Mouse (Mus musculus) thymus, adult 2 months (tissue): Measurements from ENCODE around the gene Cdc42ep1. TPM values are rescaled to one million over a fixed set of nuclear protein-coding genes. Genes with fewer than 3 reads are reported as not detected.

Experiments used
- DNase-seq: peaks from one replicate; pipeline ENCODE4 v3.0.0; 2021
- H3K27ac ChIP-seq: fragments of 200-500 bp; 2 replicates; pipeline ENCODE4 v1.5.1; 2012; ENCODE audit warnings: low read length, control low read depth; ENCODE audit not compliant: control insufficient read depth, insufficient read depth
- H3K27me3 ChIP-seq: fragments of 200-500 bp; 2 replicates; pipeline ENCODE4 v1.6.1; 2012; ENCODE audit warnings: mild to moderate bottlenecking, low read length, moderate library complexity, mixed read lengths; ENCODE audit not compliant: control insufficient read depth, insufficient read depth
- H3K36me3 ChIP-seq: fragments of 200-500 bp; 2 replicates; pipeline ENCODE4 v1.6.1; 2012; ENCODE audit warnings: mild to moderate bottlenecking, low read length, moderate library complexity; ENCODE audit not compliant: control insufficient read depth, insufficient read depth
- H3K4me1 ChIP-seq: fragments of 200-500 bp; replicated peaks from 2 replicates; pipeline ENCODE4 v1.6.1; 2012; ENCODE audit warnings: low read length; ENCODE audit not compliant: control insufficient read depth, insufficient read depth
- H3K4me3 ChIP-seq: fragments of 200-500 bp; 2 replicates; pipeline ENCODE4 v1.5.1; 2012; ENCODE audit warnings: mild to moderate bottlenecking, low read length, control low read depth, moderate library complexity; ENCODE audit not compliant: control insufficient read depth, insufficient read depth
- CTCF ChIP-seq: fragments of 200-500 bp; IDR thresholded peaks from 2 replicates; pipeline ENCODE4 v1.5.1; 2012; ENCODE audit warnings: mild to moderate bottlenecking, control low read depth, low read length, moderate library complexity, borderline replicate concordance; ENCODE audit not compliant: control insufficient read depth, poor library complexity, insufficient read depth; ENCODE audit errors: extremely low read depth
- POLR2A ChIP-seq: fragments of 200-500 bp; IDR thresholded peaks from 2 replicates; pipeline ENCODE4 v1.6.1; 2012; ENCODE audit warnings: mild to moderate bottlenecking, low read length, control low read depth, moderate library complexity; ENCODE audit not compliant: control insufficient read depth, poor library complexity, insufficient read depth; ENCODE audit errors: extremely low read depth
- WGBS: fragments of 180-500 bp; shearing (Covaris S2); methylation state at CpG from one replicate; pipeline ENCODE4 v1.1.7; 2018; 5-methylcytosine and 5-hydroxymethylcytosine counted together
- polyA plus RNA-seq: library from polyadenylated mRNA; depleted of rRNA; stranded (reverse); fragments of >200 nt; gene quantifications from 2 replicates; pipeline ENCODE4 v1.2.3, GENCODE M21; 2012

The Cdc42ep1 gene
- polyA plus RNA-seq, 1 experiment, result 12.5 TPM

GRCm38 (mm10) chr15:78848467-78848866, 6.0 kb downstream of the Cdc42ep1 start:
- H3K4me1 ChIP-seq, result peaks cover 10% of the 10 kb centered on the region
- peak; percentile 86 for DNase-seq
- no peaks in the 10 kb centered on the region for H3K36me3 ChIP-seq
- 26% methylated on average over 5 of the region's 5 CpGs for WGBS
- H3K27me3 ChIP-seq, result 0 out of 2 replicates have a peak, but pooled peaks cover under 1% of the 10 kb centered on the region
- H3K4me3 ChIP-seq, result no peak overlapping the region
- H3K27ac ChIP-seq, result no peak overlapping the region
- TF ChIP-seq POLR2A (no peak), CTCF (peak; percentile 78; the same call in 1 of the 2 replicates)

DNA sequence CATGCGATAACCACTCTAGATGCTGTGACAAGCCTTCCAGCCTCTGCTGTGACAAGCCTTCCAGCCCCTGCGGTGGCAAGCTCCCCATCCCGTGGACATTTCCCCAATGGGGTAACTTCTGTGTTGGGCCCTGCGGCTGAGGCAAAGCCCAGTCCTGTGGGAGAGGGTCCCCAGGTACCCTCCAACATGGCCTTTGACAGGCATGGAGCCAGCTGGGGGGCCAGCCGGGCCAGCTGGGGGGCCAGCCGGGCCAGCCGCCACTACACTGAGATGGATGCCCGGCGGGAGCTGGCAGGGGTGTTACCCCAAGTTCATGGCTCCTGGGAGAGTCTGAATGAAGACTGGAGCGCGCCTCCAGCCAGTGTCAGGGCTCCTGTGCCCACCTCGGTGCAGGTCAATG, 7.1 kb downstream of the Cdc42ep1 start:
- no peak for DNase-seq
- no peak overlapping the region for H3K4me3 ChIP-seq
- WGBS, result 92% methylated on average over 12 of the region's 12 CpGs
- H3K27ac ChIP-seq, result no peak overlapping the region
- no peaks in the 10 kb centered on the region for H3K27me3 ChIP-seq
- H3K36me3 ChIP-seq, result no peaks in the 10 kb centered on the region
- peaks cover 3% of the 10 kb centered on the region; the same call in 1 of the 2 replicates for H3K4me1 ChIP-seq
- TF ChIP-seq POLR2A, result no peak
- no peak for TF ChIP-seq CTCF

- DNase-seq, result no peak
- TF ChIP-seq POLR2A, result no peak
- no peak for TF ChIP-seq CTCF
- Histone ChIP-seq H3K27ac (no peak overlapping the region), H3K27me3 (no peaks in the 10 kb centered on the region), H3K4me1 (no peaks in the 10 kb centered on the region; the same call in 1 of the 2 replicates), H3K4me3 (no peak overlapping the region), H3K36me3 (no peaks in the 10 kb centered on the region)
- WGBS, result 71% methylated on average over 15 of the region's 15 CpGs
Measured at GRCm38 (mm10) chr15:78850059-78850824, 7.8 kb downstream of the Cdc42ep1 start.

DNA sequence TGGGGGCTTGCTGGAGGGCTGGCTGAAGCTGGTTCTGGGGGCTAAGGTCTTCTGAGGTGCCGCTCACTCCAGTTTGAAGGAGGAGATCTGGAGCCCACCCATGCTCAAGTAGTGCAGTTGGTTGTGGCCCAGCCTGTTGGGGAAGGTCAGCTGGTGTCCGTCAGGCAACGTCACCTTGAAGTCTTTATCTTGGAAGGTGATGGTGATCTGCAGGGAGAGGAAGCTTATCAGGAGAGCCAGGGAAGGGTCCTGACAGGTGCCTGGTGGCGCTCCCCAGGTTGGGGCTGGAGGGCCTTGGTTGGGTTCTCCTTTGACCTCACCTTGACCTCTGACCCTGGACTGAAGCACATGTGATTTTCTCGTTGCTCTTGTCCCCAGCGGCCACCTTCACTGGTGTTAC, 8.5 kb downstream of the Cdc42ep1 start:
- DNase-seq, result no peak
- no peak for TF ChIP-seq CTCF
- TF ChIP-seq POLR2A, result no peak
- H3K4me3 ChIP-seq, result no peak overlapping the region
- H3K4me1 ChIP-seq, result no peaks in the 10 kb centered on the region
- H3K27ac ChIP-seq, result no peak overlapping the region
- no peaks in the 10 kb centered on the region for H3K36me3 ChIP-seq
- 86% methylated on average over 6 of the region's 6 CpGs for WGBS
- no peaks in the 10 kb centered on the region for H3K27me3 ChIP-seq

DNA sequence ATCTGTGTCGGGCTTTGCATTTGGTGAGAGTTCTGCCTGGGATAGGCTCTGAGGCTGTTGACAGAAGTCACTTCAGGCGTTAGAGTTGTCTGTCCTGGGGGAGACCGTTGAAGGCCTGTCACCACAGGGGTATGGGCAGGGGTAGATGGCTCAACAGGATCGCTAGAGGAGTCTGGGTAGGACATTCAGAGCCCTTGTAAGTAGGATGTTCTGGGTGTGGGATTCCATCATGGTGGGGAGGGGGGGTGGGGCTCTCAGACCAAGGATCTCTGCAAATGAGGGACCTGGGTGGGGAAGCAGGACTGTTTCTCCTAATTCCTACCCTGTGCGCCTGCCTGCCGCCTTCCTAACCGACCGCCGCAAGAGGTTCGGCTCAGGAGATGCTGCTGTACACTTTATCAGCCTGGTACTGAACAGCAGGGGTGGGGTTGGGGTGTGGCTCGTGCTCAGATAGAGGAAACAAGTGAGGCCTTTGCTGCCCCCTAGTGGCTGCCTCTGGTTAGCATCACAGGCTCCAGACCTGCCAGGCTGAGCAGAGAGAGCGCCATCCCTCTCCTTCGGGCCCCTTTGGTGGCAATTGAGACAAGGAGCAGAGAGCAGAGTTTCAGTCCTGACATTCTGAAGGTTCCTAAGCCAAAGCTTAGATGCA, 9.2 kb downstream of the Cdc42ep1 start:
- H3K4me3 ChIP-seq, result no peak overlapping the region
- WGBS, result 15% methylated on average over 13 of the region's 13 CpGs
- peak; percentile 92 for TF ChIP-seq CTCF
- no peak for TF ChIP-seq POLR2A
- H3K4me1 ChIP-seq, result no peaks in the 10 kb centered on the region
- H3K36me3 ChIP-seq, result no peaks in the 10 kb centered on the region
- H3K27ac ChIP-seq, result no peak overlapping the region
- DNase-seq, result peak; percentile 89
- H3K27me3 ChIP-seq, result no peaks in the 10 kb centered on the region

GRCm38 (mm10) chr15:78855303-78855965, 13.0 kb downstream of the Cdc42ep1 start, which contains the start of gene Lgals2:
Gene Lgals2, minus strand, starts transcription at chr15:78855529.
- H3K36me3 ChIP-seq, result no peaks in the 10 kb centered on the region
- H3K4me3 ChIP-seq, result no peak within 1 kb of the TSS
- H3K27ac ChIP-seq, result no peak within 1 kb of the TSS
- 48% methylated on average over 8 of the region's 8 CpGs for WGBS
- H3K4me1 ChIP-seq, result peaks cover 11% of the 10 kb centered on the region
- no peak for DNase-seq
- no peaks in the 10 kb centered on the region for H3K27me3 ChIP-seq
- TF ChIP-seq POLR2A, result no peak
- no peak for TF ChIP-seq CTCF
